Mouse (Mus musculus) adrenal gland, adult (tissue): ENCODE measurements at regions not wholly inside any gene's neighbourhood (a gene's known extent, or its start where the extent isn't known, plus 50 kb on each side); places are given as distances from the start of the nearest gene placed in this dataset.
"Not testable (repeated sequence)": the region's sequence is repeated elsewhere in the genome, so short reads cannot be mapped to it uniquely, and the experiment has no call there.

Experiments used
- DNase-seq, 2 experiments: peaks; one replicate each; pipeline ENCODE4 v3.0.0; 2022 to 2023; ENCODE audit warnings: low spot score in 1 of 2; ENCODE audit not compliant: inconsistent age in 2 of 2

- peak; percentile 38 to 83 for DNase-seq
Observed at GRCm38 (mm10) chr2:147307488-147308386, 54.0 kb upstream of the Pax1 start.

- no peak for DNase-seq
Observed at GRCm38 (mm10) chr2:147306728-147307127, 55.0 kb upstream of the Pax1 start.

GRCm38 (mm10) chr2:147305262-147305661 is 56.5 kb upstream of the Pax1 start:
- DNase-seq, result peak; percentile 17 to 73

- DNase-seq, result no peak
Observed at GRCm38 (mm10) chr2:147300503-147300902, 61.2 kb upstream of the Pax1 start.

- DNase-seq, result peak in 1 of 2 experiments; percentile 27
Observed at GRCm38 (mm10) chr2:147299359-147299758, 62.4 kb upstream of the Pax1 start.

GRCm38 (mm10) chr2:147298499-147298896 is 63.2 kb upstream of the Pax1 start:
- peak; percentile 22 to 49 for DNase-seq

- DNase-seq, result no peak
Observed at GRCm38 (mm10) chr2:147297876-147298498, 63.7 kb upstream of the Pax1 start.

GRCm38 (mm10) chr2:147294926-147295325 is 66.8 kb upstream of the Pax1 start:
- DNase-seq, result not testable (repeated sequence)

- no peak for DNase-seq
Observed at GRCm38 (mm10) chr2:147293294-147293688, 68.4 kb upstream of the Pax1 start.

- DNase-seq, result no peak
Observed at GRCm38 (mm10) chr2:147292387-147293293, 69.1 kb upstream of the Pax1 start.

- DNase-seq, result no peak
Observed at GRCm38 (mm10) chr2:147283390-147283789, 78.3 kb upstream of the Pax1 start.

GRCm38 (mm10) chr2:147277636-147278035 is 83.6 kb upstream of the Nkx2-2 start:
- DNase-seq, result no peak

- no peak for DNase-seq
Observed at GRCm38 (mm10) chr2:147269171-147269570, 75.1 kb upstream of the Nkx2-2 start.

- no peak for DNase-seq
Observed at GRCm38 (mm10) chr2:147267901-147268300, 73.9 kb upstream of the Nkx2-2 start.

- DNase-seq, result no peak
Observed at GRCm38 (mm10) chr2:147267257-147267656, 73.2 kb upstream of the Nkx2-2 start.

- DNase-seq, result peak; percentile 42 to 79
Observed at GRCm38 (mm10) chr2:147256696-147257095, 62.7 kb upstream of the Nkx2-2 start.

GRCm38 (mm10) chr2:147254944-147255343 is 60.9 kb upstream of the Nkx2-2 start:
- no peak for DNase-seq

- no peak for DNase-seq
Observed at GRCm38 (mm10) chr2:147254137-147254536, 60.1 kb upstream of the Nkx2-2 start.

- no peak for DNase-seq
Observed at GRCm38 (mm10) chr2:147247981-147248514, 54.0 kb upstream of the Nkx2-2 start.

- no peak for DNase-seq
Observed at GRCm38 (mm10) chr2:147247238-147247637, 53.2 kb upstream of the Nkx2-2 start.

- DNase-seq, result no peak
Observed at GRCm38 (mm10) chr2:147244406-147244805, 50.4 kb upstream of the Nkx2-2 start.
